Mouse (Mus musculus): ENCODE measurements around the gene Kcna3.

DNA sequence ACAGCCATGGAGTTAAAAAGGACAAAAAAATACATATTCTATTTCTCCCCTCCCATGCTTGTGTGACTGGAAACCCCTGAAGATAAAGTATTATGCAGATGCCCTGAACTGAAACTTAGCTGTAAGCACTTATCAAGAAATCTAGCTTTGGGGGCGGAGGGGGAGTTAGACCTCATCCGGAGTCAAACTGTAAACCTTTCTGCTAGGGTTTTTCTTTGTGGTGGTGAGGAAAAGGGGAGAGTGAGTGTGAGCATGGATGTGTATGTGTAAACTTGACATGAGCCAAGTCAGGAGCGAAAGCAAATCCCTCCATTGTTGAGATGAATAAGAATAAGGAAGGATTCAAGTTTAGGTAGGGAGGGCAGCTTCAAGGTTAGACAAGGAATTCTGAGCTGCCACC is 44.8 kb downstream of the Kcna3 start:
- TF ChIP-seq GATA1 (IDR thresholded peaks at IDR 0.05; ENCODE audit: borderline replicate concordance, low read length) (no peak), FLI1 (IDR thresholded peaks at IDR 0.05; ENCODE audit: low read length) (no peak)

Measured in megakaryocyte, embryonic 14.5 days (primary cell).